Mouse (Mus musculus) E14TG2a.4 (cell line): ENCODE data around the gene Ppt2.

Experiments
- CTCF ChIP-seq: conservative IDR thresholded peaks from 2 replicates; pipeline ENCODE4 v1.5.1; 2014; ENCODE audit warnings: low read length
- NANOG ChIP-seq: IDR thresholded peaks from 2 replicates; pipeline ENCODE4 v1.6.1; 2014; ENCODE audit warnings: borderline replicate concordance, low read length, mixed read lengths
- POU5F1 ChIP-seq: IDR thresholded peaks from 2 replicates; pipeline ENCODE4 v1.6.1; 2014; ENCODE audit warnings: low read length, borderline replicate concordance

GRCm38 (mm10) chr17:34645831-34646511, 17.7 kb upstream of the Ppt2 start:
- no peak for TF ChIP-seq CTCF
- no peak for TF ChIP-seq NANOG
- TF ChIP-seq POU5F1 = no peak
